Mouse (Mus musculus) forebrain, embryonic 16.5 days (tissue): ENCODE data around the gene Cnot4. TPM values are rescaled to one million over a fixed set of nuclear protein-coding genes. Genes with fewer than 3 reads are reported as not detected.

ENCODE experiments used
- ATAC-seq: fragments of 200-750 bp; cut with Nextera tagmentation; 2 replicates; pipeline ENCODE4 v1.8.0; 2017; ENCODE audit warnings: mild to moderate bottlenecking, moderate library complexity
- H3K27ac ChIP-seq: fragments of 300-500 bp; sonication (generic); 2 replicates; pipeline ENCODE4 v1.5.1; 2014; ENCODE audit warnings: low read length, control low read depth
- H3K27me3 ChIP-seq: fragments of 300-500 bp; sonication (generic); replicated peaks from 2 replicates; pipeline ENCODE4 v1.6.1; 2014; ENCODE audit warnings: low read length; ENCODE audit not compliant: control insufficient read depth, insufficient read depth
- H3K36me3 ChIP-seq: fragments of 300-500 bp; sonication (generic); 2 replicates; pipeline ENCODE4 v1.6.1; 2014; ENCODE audit not compliant: control insufficient read depth, insufficient read depth
- H3K4me1 ChIP-seq: fragments of 300-500 bp; sonication (generic); replicated peaks from 2 replicates; pipeline ENCODE4 v1.6.1; 2014; ENCODE audit warnings: low read length; ENCODE audit not compliant: control insufficient read depth, insufficient read depth
- H3K4me2 ChIP-seq: fragments of 300-500 bp; sonication (generic); 2 replicates; pipeline ENCODE4 v1.6.1; 2014; ENCODE audit warnings: mild to moderate bottlenecking, low read length, control low read depth
- H3K4me3 ChIP-seq: fragments of 300-500 bp; sonication (generic); replicated peaks from 2 replicates; pipeline ENCODE4 v1.5.1; 2014; ENCODE audit warnings: mild to moderate bottlenecking, low read length, control low read depth
- H3K9ac ChIP-seq: fragments of 300-500 bp; sonication (generic); replicated peaks from 2 replicates; pipeline ENCODE4 v1.6.1; 2014; ENCODE audit warnings: low read depth, low read length, control low read depth
- H3K9me3 ChIP-seq: fragments of 300-500 bp; sonication (generic); 2 replicates; pipeline ENCODE4 v1.6.1; 2016; ENCODE audit warnings: low read length; ENCODE audit not compliant: control insufficient read depth
- WGBS: fragments of 180-500 bp; shearing (Covaris S2); extraction: QIAGEN DNeasy Blood & Tissue Kit; methylation state at CpG from one replicate; pipeline ENCODE4 v1.1.7; 2014; 5-methylcytosine and 5-hydroxymethylcytosine counted together
- polyA plus RNA-seq: library from polyadenylated mRNA; unstranded; fragments of >200 nt; fragmentation: Nextera tagmentation; extraction: Ambion mirVana; gene quantifications from 2 replicates; pipeline ENCODE4 v1.2.1, GENCODE M21; 2015

The Cnot4 gene
- polyA plus RNA-seq, 1 experiment from 2014 or later = 36.2 TPM

DNA sequence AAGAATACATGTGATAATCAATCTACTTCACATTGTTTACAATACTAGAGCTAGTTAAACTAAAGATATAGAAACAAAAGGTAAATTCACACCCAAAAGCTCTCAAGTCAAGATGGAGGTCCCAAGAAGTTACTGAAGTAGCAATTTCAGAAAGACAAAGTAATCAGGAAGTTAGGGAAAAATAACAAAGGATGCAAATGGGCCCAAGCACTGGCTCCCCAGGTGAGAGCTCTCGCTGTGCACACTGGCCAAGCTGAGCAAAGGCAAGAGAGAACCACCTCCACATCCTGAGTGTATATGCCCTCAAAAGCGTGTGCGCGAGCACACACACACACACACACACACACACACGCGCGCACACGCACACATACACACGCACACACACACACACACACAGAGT lies 58.4 kb downstream of the Cnot4 start:
- Histone ChIP-seq H3K9me3 (no peaks in the 10 kb centered on the region), H3K4me3 (no peak overlapping the region), H3K4me1 (no peaks in the 10 kb centered on the region), H3K4me2 (no peak overlapping the region), H3K9ac (no peak overlapping the region), H3K36me3 (peaks cover 7% of the 10 kb centered on the region; the same call in 1 of the 2 replicates), H3K27ac (no peak overlapping the region), H3K27me3 (no peaks in the 10 kb centered on the region)
- WGBS = 97% methylated on average over 9 of the region's 9 CpGs
- no peak for ATAC-seq

DNA sequence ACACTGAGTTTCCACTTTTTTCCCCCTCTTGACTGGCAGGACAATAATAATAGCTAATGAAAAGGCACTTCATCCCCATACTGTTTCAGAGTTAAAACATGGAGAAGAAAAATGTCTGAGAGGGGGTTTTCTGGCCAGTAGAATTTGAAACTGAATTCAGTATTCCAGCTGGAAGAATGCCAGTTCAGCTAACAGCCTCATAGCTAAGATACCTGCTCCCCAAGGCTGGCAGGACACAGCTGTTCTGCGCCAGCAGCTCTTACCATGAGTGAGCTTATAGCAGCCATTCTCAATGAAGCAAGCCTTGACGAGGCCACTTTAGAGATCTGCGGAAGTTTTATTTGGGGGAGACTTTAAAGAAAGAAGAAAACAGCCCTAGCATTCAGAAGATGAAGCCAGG lies 62.3 kb downstream of the Cnot4 start:
- no peak overlapping the region for H3K27ac ChIP-seq
- no peaks in the 10 kb centered on the region for H3K9me3 ChIP-seq
- H3K9ac ChIP-seq = no peak overlapping the region
- H3K4me1 ChIP-seq = no peaks in the 10 kb centered on the region
- H3K4me3 ChIP-seq = no peak overlapping the region
- H3K4me2 ChIP-seq = no peak overlapping the region
- peaks cover 12% of the 10 kb centered on the region; the same call in 1 of the 2 replicates for H3K36me3 ChIP-seq
- 62% methylated on average over 3 of the region's 3 CpGs for whole genome bisulfite sequencing
- H3K27me3 ChIP-seq = no peaks in the 10 kb centered on the region
- no peak for ATAC-seq

DNA sequence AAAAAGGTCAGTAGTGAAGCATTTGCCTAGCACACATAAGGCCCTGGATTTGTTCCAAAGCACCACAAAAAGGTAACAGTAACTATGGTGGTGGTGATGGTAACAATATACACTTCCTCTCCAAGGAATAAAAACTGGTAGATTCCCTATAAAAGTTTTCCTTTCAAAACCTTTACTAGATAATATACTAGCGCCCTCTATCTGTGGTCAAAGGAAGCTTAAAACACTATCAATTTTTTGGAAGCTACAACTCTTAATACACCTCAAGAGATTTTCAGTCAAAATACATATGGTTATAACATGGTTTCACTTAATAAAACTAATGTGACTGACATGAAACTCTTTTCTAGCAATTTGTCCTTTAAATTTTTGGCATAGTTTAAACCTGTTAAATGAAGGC lies 71.1 kb downstream of the Cnot4 start:
- ATAC-seq = no peak
- 26% methylated on average over 1 of the region's 1 CpGs for WGBS
- H3K4me1 ChIP-seq = no peaks in the 10 kb centered on the region
- no peak overlapping the region for H3K9ac ChIP-seq
- no peaks in the 10 kb centered on the region for H3K27me3 ChIP-seq
- no peaks in the 10 kb centered on the region for H3K9me3 ChIP-seq
- no peak overlapping the region for H3K4me2 ChIP-seq
- H3K36me3 ChIP-seq = no peaks in the 10 kb centered on the region; the same call in 1 of the 2 replicates
- no peak overlapping the region for H3K27ac ChIP-seq
- no peak overlapping the region for H3K4me3 ChIP-seq

DNA sequence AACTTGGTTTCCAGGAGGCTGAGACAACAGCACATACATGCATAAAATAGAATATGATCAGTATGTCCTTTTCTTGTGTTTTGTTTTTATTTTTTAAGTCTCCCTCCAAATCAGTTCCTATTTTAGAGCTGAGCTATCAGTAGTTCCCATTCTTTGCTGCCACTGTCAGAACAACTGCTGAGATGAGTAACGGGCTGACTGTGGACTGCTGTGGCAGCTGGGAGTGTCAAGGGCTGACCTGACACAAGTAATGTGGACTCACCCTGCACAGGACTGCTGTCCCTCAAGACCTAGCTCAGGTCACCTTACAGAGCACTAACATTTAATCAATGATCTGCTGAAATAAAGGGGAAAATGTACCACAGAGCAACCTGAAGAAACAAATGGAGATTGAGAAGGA lies 90.4 kb downstream of the Cnot4 start:
- WGBS = 81% methylated on average over 1 of the region's 1 CpGs
- Histone ChIP-seq H3K9me3 (no peaks in the 10 kb centered on the region), H3K4me2 (no peak overlapping the region), H3K27ac (no peak overlapping the region), H3K4me3 (no peak overlapping the region), H3K4me1 (no peaks in the 10 kb centered on the region), H3K36me3 (no peaks in the 10 kb centered on the region; the same call in 1 of the 2 replicates), H3K9ac (no peak overlapping the region), H3K27me3 (no peaks in the 10 kb centered on the region)
- no peak for ATAC-seq

DNA sequence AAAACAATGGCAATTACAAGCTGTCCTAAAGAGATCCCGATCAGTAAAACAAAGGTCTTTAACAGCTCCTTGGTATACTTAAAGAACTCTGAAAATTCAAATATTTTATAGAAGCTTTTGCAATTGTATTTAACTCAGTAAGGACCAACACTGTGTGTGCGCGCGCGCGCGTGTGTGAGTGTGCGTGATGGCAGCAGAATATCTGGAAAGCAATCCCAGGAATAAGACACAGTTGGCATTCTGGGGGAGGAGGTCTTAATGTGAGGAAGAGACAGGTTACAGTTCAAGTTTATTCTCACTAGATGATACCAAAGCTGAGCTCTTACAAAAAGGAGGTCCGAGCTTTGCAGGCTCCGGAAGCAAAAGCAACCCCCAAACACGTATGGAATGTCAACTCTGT lies 100.2 kb downstream of the Cnot4 start:
- H3K36me3 ChIP-seq = no peaks in the 10 kb centered on the region; the same call in 1 of the 2 replicates
- ATAC-seq = no peak
- WGBS = 92% methylated on average over 11 of the region's 11 CpGs
- H3K4me3 ChIP-seq = no peak overlapping the region
- no peaks in the 10 kb centered on the region for H3K27me3 ChIP-seq
- no peaks in the 10 kb centered on the region for H3K4me1 ChIP-seq
- no peak overlapping the region for H3K9ac ChIP-seq
- no peaks in the 10 kb centered on the region for H3K9me3 ChIP-seq
- H3K27ac ChIP-seq = no peak overlapping the region
- H3K4me2 ChIP-seq = no peak overlapping the region

DNA sequence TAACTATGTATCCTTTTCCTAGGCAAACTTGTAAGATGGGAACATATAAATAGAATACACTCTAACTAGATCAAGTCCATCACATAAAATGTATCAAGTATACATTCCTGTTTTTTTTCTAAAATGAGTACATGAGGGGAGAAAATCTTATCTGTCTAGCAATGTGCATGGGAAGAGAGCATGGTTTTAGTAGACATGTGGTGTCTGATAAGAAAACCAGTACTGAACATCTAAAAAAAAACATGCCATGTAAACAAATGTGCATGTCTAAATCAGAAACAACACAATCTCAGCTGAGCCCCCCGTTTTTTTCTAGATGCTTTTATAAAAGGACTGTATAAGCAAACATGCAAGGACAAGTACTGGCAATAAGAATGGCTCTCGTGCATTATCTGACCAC lies 100.8 kb downstream of the Cnot4 start:
- Histone ChIP-seq H3K4me1 (no peaks in the 10 kb centered on the region), H3K9ac (no peak overlapping the region), H3K36me3 (no peaks in the 10 kb centered on the region; the same call in 1 of the 2 replicates), H3K27me3 (no peaks in the 10 kb centered on the region), H3K4me3 (no peak overlapping the region), H3K27ac (no peak overlapping the region), H3K9me3 (no peaks in the 10 kb centered on the region), H3K4me2 (no peak overlapping the region)
- no peak for ATAC-seq
- 91% methylated on average over 2 of the region's 2 CpGs for WGBS

DNA sequence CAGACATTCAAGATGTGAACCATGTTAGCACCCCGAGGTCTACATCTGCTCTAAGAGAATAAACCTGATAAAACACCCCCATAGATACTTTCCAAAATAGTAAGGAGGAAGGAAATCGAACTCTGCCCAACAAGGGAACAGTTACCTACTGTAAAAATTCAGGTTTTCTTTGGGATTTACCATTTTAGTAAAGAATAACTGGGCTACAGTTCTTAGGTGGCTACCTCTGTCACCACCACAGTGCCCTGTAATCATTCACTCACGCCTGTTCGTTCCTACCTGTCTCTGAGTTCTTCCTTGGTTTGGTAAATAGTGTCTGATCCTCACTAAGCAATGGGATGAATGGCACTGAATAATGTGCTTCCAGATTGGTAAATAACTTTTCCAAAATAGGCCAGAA lies 102.7 kb downstream of the Cnot4 start:
- Histone ChIP-seq H3K27me3 (no peaks in the 10 kb centered on the region), H3K9me3 (no peaks in the 10 kb centered on the region), H3K36me3 (no peaks in the 10 kb centered on the region), H3K4me3 (no peak overlapping the region), H3K27ac (no peak overlapping the region), H3K4me1 (peaks cover 4% of the 10 kb centered on the region), H3K4me2 (no peak overlapping the region), H3K9ac (no peak overlapping the region)
- ATAC-seq = no peak
- 96% methylated on average over 4 of the region's 4 CpGs for WGBS

DNA sequence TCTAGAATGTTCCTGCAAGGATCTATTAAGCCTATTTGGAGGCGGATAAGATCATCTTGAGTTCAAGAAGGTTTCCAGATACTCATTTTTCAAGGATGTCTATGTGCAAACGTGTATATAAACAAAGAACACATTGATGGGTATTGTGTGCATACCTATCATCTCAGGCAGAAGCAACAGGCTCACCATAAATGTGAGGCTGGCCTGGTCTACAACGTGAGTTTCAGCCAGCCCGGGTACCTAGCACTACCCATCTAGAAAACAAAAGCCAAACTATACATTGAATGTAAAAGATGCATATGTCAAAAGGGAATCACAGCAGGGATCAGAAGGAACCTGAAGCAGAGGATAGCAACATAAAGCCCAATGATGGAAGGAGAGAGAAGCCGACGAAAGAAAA lies 103.3 kb downstream of the Cnot4 start:
- 82% methylated on average over 6 of the region's 6 CpGs for WGBS

DNA sequence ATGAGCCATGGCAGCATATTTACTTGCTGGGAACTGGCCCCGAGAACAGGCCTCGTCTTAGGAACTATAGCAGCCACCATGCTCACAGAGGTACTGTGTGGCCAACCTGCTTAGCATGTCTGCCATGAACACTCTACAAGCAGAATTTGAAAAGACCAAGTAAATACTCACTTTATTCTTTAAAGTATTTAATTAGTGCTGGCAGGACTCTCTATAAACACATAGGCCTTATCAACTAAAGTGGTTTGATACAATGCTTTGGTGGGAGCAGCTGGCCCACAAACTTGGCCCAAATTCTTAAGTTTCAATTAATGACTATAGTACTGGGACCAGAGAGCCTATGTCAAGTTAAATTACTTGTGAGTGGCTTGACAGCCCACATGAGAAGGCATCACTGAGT lies 105.5 kb downstream of the Cnot4 start:
- ATAC-seq = peak; percentile 65

More for the DNA sequence above, 103.3 kb downstream of the Cnot4 start:
- no peak overlapping the region for H3K4me3 ChIP-seq
- ATAC-seq = no peak
- H3K27me3 ChIP-seq = no peaks in the 10 kb centered on the region
- H3K4me1 ChIP-seq = peaks cover 4% of the 10 kb centered on the region
- H3K9me3 ChIP-seq = no peaks in the 10 kb centered on the region
- no peak overlapping the region for H3K9ac ChIP-seq
- H3K36me3 ChIP-seq = no peaks in the 10 kb centered on the region
- no peak overlapping the region for H3K4me2 ChIP-seq
- no peak overlapping the region for H3K27ac ChIP-seq

DNA sequence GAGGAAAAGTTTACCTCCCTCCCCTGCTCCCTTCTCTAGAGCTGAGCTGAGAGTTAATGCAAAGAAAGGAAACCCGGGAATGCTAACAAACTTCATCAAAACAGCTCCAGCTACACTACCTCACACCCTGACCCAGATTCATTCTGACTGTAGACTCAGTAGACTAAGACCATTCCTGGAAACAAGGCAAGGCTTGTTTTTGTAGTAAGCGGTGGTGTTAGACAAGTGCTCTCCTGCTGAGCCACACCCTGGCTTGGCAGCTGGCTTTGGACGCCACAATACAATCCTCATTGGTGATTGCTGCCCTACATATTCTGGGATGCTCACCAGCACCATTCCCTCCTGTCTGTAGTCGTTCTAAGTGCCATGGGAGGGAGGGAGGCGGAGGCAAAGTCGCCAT lies 106.3 kb downstream of the Cnot4 start:
- H3K9ac ChIP-seq = no peak overlapping the region
- H3K9me3 ChIP-seq = no peaks in the 10 kb centered on the region
- H3K27me3 ChIP-seq = no peaks in the 10 kb centered on the region
- no peak overlapping the region for H3K4me3 ChIP-seq
- no peak overlapping the region for H3K4me2 ChIP-seq
- 51% methylated on average over 6 of the region's 6 CpGs for WGBS
- peaks cover 6% of the 10 kb centered on the region for H3K4me1 ChIP-seq
- H3K27ac ChIP-seq = no peak overlapping the region
- H3K36me3 ChIP-seq = no peaks in the 10 kb centered on the region
- 0 out of 2 replicates have a peak, but pooled peaks have one; percentile 45 for ATAC-seq

More for the DNA sequence above, 105.5 kb downstream of the Cnot4 start:
- no peaks in the 10 kb centered on the region for H3K36me3 ChIP-seq
- H3K9me3 ChIP-seq = no peaks in the 10 kb centered on the region
- no peak overlapping the region for H3K27ac ChIP-seq
- peaks cover 6% of the 10 kb centered on the region for H3K4me1 ChIP-seq
- no peak overlapping the region for H3K4me2 ChIP-seq
- H3K27me3 ChIP-seq = no peaks in the 10 kb centered on the region
- WGBS = 28% methylated on average over 2 of the region's 2 CpGs
- H3K9ac ChIP-seq = no peak overlapping the region
- no peak overlapping the region for H3K4me3 ChIP-seq
